Mouse (Mus musculus): ENCODE data around the gene Zwilch. TPM values are rescaled to one million over a fixed set of nuclear protein-coding genes. Genes with fewer than 3 reads are reported as not detected.

Zwilch gene
- polyA plus RNA-seq, 1 experiment from 2014 or later = 4.1 TPM

DNA sequence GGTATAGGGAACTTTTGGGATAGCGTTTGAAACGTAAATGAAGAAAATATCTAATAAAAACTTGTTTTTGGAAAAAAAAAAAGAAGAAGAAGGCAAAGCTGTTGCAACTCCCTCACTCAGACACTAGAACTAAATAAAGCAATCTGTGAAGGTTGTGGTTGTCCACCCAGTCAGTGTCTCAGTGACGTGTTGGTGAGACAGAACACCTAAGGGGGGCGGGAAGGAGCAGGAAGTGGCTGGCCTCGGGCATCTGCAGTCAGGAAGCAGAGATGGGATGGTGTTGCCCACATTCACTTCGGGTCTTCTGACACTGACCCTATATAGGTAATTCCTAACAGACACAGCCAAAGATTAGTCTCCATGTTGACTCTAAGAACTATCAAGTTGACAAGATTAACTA is 57.1 kb downstream of the Zwilch start:
- ATAC-seq (ENCODE audit: low FRiP score, low TSS enrichment) (no peak), DNase-seq (ENCODE audit: low spot score) (no peak)
- Histone ChIP-seq H3K36me3 (ENCODE audit: control insufficient read depth, insufficient read depth, low read length) (no peaks in the 10 kb centered on the region), H3K9ac (ENCODE audit: low read length) (no peak overlapping the region), H3K4me3 (ENCODE audit: low read depth, low read length) (no peak overlapping the region), H3K27ac (replicated peaks) (no peak overlapping the region), H3K4me2 (replicated peaks; ENCODE audit: low read depth) (no peak overlapping the region), H3K9me3 (ENCODE audit: control insufficient read depth, low read length) (no peaks in the 10 kb centered on the region), H3K4me1 (replicated peaks; ENCODE audit: control insufficient read depth, insufficient read depth) (no peaks in the 10 kb centered on the region), H3K27me3 (ENCODE audit: control insufficient read depth, insufficient read depth, low read length) (no peaks in the 10 kb centered on the region)
- WGBS = 86% methylated on average over 6 of the region's 6 CpGs
- TF ChIP-seq EP300 (optimal IDR thresholded peaks at IDR 0.05) (no peak), CTCF (IDR thresholded peaks at IDR 0.05; ENCODE audit: low read depth) (no peak)

DNA sequence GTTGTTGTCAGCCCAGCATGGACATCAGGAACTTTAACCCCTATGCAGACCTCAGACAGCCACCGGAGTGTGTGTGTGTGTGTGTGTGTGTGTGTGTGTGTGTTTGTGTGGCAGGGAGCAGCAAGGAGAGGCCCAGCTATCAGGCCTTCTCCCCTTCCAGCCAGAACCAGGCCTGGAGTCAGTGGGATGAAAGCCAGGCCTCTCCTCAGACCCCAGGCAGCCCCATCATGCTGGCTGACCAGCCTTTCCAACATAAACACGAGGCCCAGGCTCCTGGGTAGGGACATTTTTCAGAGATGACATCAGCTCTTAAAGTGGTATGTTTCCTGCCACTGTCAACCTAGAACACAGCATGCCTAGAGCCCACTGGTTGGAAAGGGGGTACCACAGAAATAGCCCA is 58.3 kb downstream of the Zwilch start:
- H3K27ac ChIP-seq (replicated peaks) = no peak overlapping the region
- H3K36me3 ChIP-seq (ENCODE audit: control insufficient read depth, insufficient read depth, low read length) = no peaks in the 10 kb centered on the region
- no peak overlapping the region for H3K4me3 ChIP-seq (ENCODE audit: low read depth, low read length)
- H3K27me3 ChIP-seq (ENCODE audit: control insufficient read depth, insufficient read depth, low read length) = no peaks in the 10 kb centered on the region
- no peak overlapping the region for H3K4me2 ChIP-seq (replicated peaks; ENCODE audit: low read depth)
- 10% methylated on average over 2 of the region's 2 CpGs for WGBS
- no peaks in the 10 kb centered on the region for H3K9me3 ChIP-seq (ENCODE audit: control insufficient read depth, low read length)
- no peak for TF ChIP-seq EP300 (optimal IDR thresholded peaks at IDR 0.05)
- no peak for TF ChIP-seq CTCF (IDR thresholded peaks at IDR 0.05; ENCODE audit: low read depth)
- H3K9ac ChIP-seq (ENCODE audit: low read length) = no peak overlapping the region
- ATAC-seq (ENCODE audit: low FRiP score, low TSS enrichment) = peak; percentile 64
- DNase-seq (ENCODE audit: low spot score) = no peak
- H3K4me1 ChIP-seq (replicated peaks; ENCODE audit: control insufficient read depth, insufficient read depth) = no peaks in the 10 kb centered on the region

DNA sequence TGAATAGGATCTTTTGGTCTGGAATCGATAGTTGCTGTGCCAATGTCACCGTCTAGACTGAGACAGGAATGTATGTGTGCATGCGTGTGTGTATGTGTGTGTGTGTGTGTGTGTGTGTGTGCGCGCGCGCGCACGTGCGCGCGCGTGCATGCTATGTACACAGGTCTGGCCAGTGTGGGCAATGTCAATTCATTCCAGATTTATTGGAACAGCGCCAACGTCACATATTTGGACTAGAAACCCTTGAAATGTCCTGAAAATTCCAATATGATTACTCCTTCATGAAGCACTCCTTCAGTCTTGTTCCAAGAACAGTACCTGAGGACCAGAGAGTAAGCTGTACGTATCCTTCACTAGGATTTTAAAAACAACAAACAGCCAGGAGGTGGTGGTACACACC is 62.4 kb downstream of the Zwilch start:
- TF ChIP-seq CTCF (IDR thresholded peaks at IDR 0.05; ENCODE audit: low read depth) (no peak), EP300 (optimal IDR thresholded peaks at IDR 0.05) (no peak)
- Histone ChIP-seq H3K4me3 (ENCODE audit: low read depth, low read length) (no peak overlapping the region), H3K4me2 (replicated peaks; ENCODE audit: low read depth) (no peak overlapping the region), H3K4me1 (replicated peaks; ENCODE audit: control insufficient read depth, insufficient read depth) (no peaks in the 10 kb centered on the region), H3K36me3 (ENCODE audit: control insufficient read depth, insufficient read depth, low read length) (no peaks in the 10 kb centered on the region), H3K9me3 (ENCODE audit: control insufficient read depth, low read length) (no peaks in the 10 kb centered on the region), H3K9ac (ENCODE audit: low read length) (no peak overlapping the region), H3K27ac (replicated peaks) (no peak overlapping the region), H3K27me3 (ENCODE audit: control insufficient read depth, insufficient read depth, low read length) (no peaks in the 10 kb centered on the region)
- ATAC-seq (ENCODE audit: low FRiP score, low TSS enrichment) (no peak), DNase-seq (ENCODE audit: low spot score) (no peak)
- WGBS = 95% methylated on average over 16 of the region's 16 CpGs

DNA sequence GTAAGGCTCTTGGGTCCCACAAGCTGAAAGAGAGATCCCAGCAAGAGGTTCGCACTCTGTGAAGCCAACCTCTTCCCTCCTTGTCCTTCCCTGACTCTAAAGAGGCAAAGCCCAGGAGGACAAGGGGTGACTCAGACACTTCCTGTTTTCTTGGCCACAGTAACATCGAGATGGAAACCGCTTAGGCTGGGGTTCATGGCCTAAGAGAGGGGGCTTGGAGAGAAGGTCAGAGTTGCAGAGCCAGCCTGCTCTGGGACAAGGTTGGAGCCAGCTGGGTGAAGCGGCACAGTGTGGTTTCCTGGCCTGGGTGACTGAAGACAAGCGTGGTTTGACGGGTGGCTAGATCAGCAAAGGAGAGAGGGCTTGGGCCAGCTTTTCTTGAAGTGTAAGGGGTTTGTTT is 67.6 kb downstream of the Zwilch start:
- 67% methylated on average over 6 of the region's 6 CpGs for WGBS
- H3K36me3 ChIP-seq (ENCODE audit: control insufficient read depth, insufficient read depth, low read length) = no peaks in the 10 kb centered on the region
- ATAC-seq (ENCODE audit: low FRiP score, low TSS enrichment) = no peak; the same call in 1 of the 2 replicates
- DNase-seq (ENCODE audit: low spot score) = no peak
- H3K4me2 ChIP-seq (replicated peaks; ENCODE audit: low read depth) = no peak overlapping the region
- H3K27ac ChIP-seq (replicated peaks) = no peak overlapping the region
- no peaks in the 10 kb centered on the region for H3K9me3 ChIP-seq (ENCODE audit: control insufficient read depth, low read length)
- TF ChIP-seq CTCF (IDR thresholded peaks at IDR 0.05; ENCODE audit: low read depth) (no peak), EP300 (optimal IDR thresholded peaks at IDR 0.05) (no peak)
- H3K27me3 ChIP-seq (ENCODE audit: control insufficient read depth, insufficient read depth, low read length) = no peaks in the 10 kb centered on the region
- no peaks in the 10 kb centered on the region for H3K4me1 ChIP-seq (replicated peaks; ENCODE audit: control insufficient read depth, insufficient read depth)
- H3K9ac ChIP-seq (ENCODE audit: low read length) = no peak overlapping the region
- H3K4me3 ChIP-seq (ENCODE audit: low read depth, low read length) = no peak overlapping the region

DNA sequence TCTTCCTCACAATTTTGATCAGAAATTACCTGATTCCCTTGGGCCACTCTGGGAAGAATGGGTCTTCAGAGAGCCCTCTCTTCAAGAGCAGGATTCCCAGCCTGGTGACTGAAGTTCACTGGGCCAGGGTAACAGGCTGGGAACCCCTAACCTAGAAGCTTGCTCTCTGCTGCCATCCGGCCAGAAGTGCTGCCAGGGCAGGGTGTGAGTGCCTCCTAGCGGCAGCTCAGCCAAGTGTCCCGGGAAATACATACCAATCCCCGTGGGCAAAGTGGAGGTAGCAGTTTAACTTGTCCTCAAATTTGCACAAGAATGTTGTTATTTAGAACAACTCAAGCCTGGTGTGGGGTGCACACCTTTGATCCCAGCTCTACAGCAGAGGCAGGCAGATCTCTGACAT is 72.5 kb downstream of the Zwilch start:
- Histone ChIP-seq H3K27me3 (ENCODE audit: control insufficient read depth, insufficient read depth, low read length) (no peaks in the 10 kb centered on the region), H3K9me3 (ENCODE audit: control insufficient read depth, low read length) (no peaks in the 10 kb centered on the region), H3K36me3 (ENCODE audit: control insufficient read depth, insufficient read depth, low read length) (no peaks in the 10 kb centered on the region), H3K4me1 (replicated peaks; ENCODE audit: control insufficient read depth, insufficient read depth) (no peaks in the 10 kb centered on the region), H3K4me2 (replicated peaks; ENCODE audit: low read depth) (no peak overlapping the region), H3K9ac (ENCODE audit: low read length) (no peak overlapping the region), H3K27ac (replicated peaks) (no peak overlapping the region), H3K4me3 (ENCODE audit: low read depth, low read length) (no peak overlapping the region)
- ATAC-seq (ENCODE audit: low FRiP score, low TSS enrichment) = no peak; the same call in 1 of the 2 replicates
- TF ChIP-seq EP300 (optimal IDR thresholded peaks at IDR 0.05) (no peak), CTCF (IDR thresholded peaks at IDR 0.05; ENCODE audit: low read depth) (peak; percentile 96)
- WGBS = 4% methylated on average over 4 of the region's 4 CpGs
- peak; percentile 83 for DNase-seq (ENCODE audit: low spot score)

DNA sequence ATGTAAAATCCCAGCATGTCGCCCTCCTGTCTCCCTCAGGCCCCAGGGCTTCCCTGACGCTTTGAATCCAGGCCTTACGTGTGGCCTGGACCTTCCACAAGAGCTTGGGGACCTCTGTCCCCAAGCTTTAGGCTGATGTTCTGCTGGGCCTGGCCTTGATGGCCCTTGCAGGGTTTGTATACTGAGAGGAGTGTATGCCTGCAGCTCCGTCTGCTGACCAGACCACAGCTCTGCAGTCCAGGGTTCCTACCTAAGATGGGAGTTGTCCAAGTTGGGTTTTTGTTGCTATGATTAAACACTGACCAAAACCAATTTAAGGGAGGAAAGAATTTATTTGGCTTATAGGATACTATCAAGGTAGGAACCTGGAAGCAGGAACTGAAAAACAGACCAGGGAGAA is 74.6 kb downstream of the Zwilch start:
- no peak overlapping the region for H3K4me3 ChIP-seq (ENCODE audit: low read depth, low read length)
- ATAC-seq (ENCODE audit: low FRiP score, low TSS enrichment) (no peak), DNase-seq (ENCODE audit: low spot score) (no peak)
- no peaks in the 10 kb centered on the region for H3K9me3 ChIP-seq (ENCODE audit: control insufficient read depth, low read length)
- no peak overlapping the region for H3K9ac ChIP-seq (ENCODE audit: low read length)
- H3K27ac ChIP-seq (replicated peaks) = no peak overlapping the region
- H3K27me3 ChIP-seq (ENCODE audit: control insufficient read depth, insufficient read depth, low read length) = no peaks in the 10 kb centered on the region
- H3K4me2 ChIP-seq (replicated peaks; ENCODE audit: low read depth) = no peak overlapping the region
- TF ChIP-seq CTCF (IDR thresholded peaks at IDR 0.05; ENCODE audit: low read depth) = peak; percentile 73
- no peak for TF ChIP-seq EP300 (optimal IDR thresholded peaks at IDR 0.05)
- 74% methylated on average over 4 of the region's 4 CpGs for WGBS
- no peaks in the 10 kb centered on the region for H3K36me3 ChIP-seq (ENCODE audit: control insufficient read depth, insufficient read depth, low read length)
- H3K4me1 ChIP-seq (replicated peaks; ENCODE audit: control insufficient read depth, insufficient read depth) = no peaks in the 10 kb centered on the region; the same call in 1 of the 2 replicates

Data from stomach, postnatal 0 days (tissue).